Mouse (Mus musculus): ENCODE results near the gene Mgat4a.

The Mgat4a gene

GRCm38 (mm10) chr1:37399734-37400133 is 141.1 kb downstream of the Mgat4a start:
- in situ Hi-C loops (cut with MseI, MboI): loop anchor here (5.0 to 10.0 kb wide), 2 partner anchors 125 to 127 kb away; no protein-coding TSS in a partner anchor

GRCm38 (mm10) chr1:37398961-37399360 is 141.9 kb downstream of the Mgat4a start:
- in situ Hi-C loops (cut with MseI, MboI): no loop called here

GRCm38 (mm10) chr1:37396481-37396880 is 144.3 kb downstream of the Mgat4a start:
- in situ Hi-C loops (cut with MseI, MboI): no loop called here

GRCm38 (mm10) chr1:37393174-37393573 is 147.6 kb downstream of the Mgat4a start:
- in situ Hi-C loops (cut with MseI, MboI): no loop called here
